Mouse (Mus musculus): ENCODE results near the gene Adcy6.

Adcy6 gene

GRCm38 (mm10) chr15:98629464-98629863, 19.6 kb upstream of the Adcy6 start:
- DNase-seq (ENCODE audit: extremely low read depth, insufficient read length, low spot score) = no peak

GRCm38 (mm10) chr15:98628589-98629254, 18.8 kb upstream of the Adcy6 start:
- DNase-seq (ENCODE audit: extremely low read depth, insufficient read length, low spot score) = no peak

GRCm38 (mm10) chr15:98626487-98627212, 16.8 kb upstream of the Adcy6 start:
- no peak for DNase-seq (ENCODE audit: extremely low read depth, insufficient read length, low spot score)

- DNase-seq (ENCODE audit: extremely low read depth, insufficient read length, low spot score) = no peak
These were observed 16.2 kb upstream of the Adcy6 start for GRCm38 (mm10) chr15:98626078-98626477.

- no peak for DNase-seq (ENCODE audit: extremely low read depth, insufficient read length, low spot score)
These were observed 13.5 kb upstream of the Adcy6 start for GRCm38 (mm10) chr15:98623361-98623821.

GRCm38 (mm10) chr15:98622721-98623120, 12.8 kb upstream of the Adcy6 start:
- no peak for DNase-seq (ENCODE audit: extremely low read depth, insufficient read length, low spot score)

GRCm38 (mm10) chr15:98622199-98622598, 12.3 kb upstream of the Adcy6 start:
- DNase-seq (ENCODE audit: extremely low read depth, insufficient read length, low spot score) = no peak

- no peak for DNase-seq (ENCODE audit: extremely low read depth, insufficient read length, low spot score)
These were observed 7.3 kb upstream of the Adcy6 start for GRCm38 (mm10) chr15:98617176-98617537.

GRCm38 (mm10) chr15:98616362-98617175, 6.7 kb upstream of the Adcy6 start:
- DNase-seq (ENCODE audit: extremely low read depth, insufficient read length, low spot score) = no peak

GRCm38 (mm10) chr15:98615751-98616150, 5.9 kb upstream of the Adcy6 start:
- DNase-seq (ENCODE audit: extremely low read depth, insufficient read length, low spot score) = no peak

GRCm38 (mm10) chr15:98614971-98615370, 5.1 kb upstream of the Adcy6 start:
- no peak for DNase-seq (ENCODE audit: extremely low read depth, insufficient read length, low spot score)

GRCm38 (mm10) chr15:98614551-98614950, 4.7 kb upstream of the Adcy6 start:
- DNase-seq (ENCODE audit: extremely low read depth, insufficient read length, low spot score) = no peak

GRCm38 (mm10) chr15:98612229-98612628, 2.4 kb upstream of the Adcy6 start:
- DNase-seq (ENCODE audit: extremely low read depth, insufficient read length, low spot score) = no peak

- no peak for DNase-seq (ENCODE audit: extremely low read depth, insufficient read length, low spot score)
These were observed 306 bp upstream of the Adcy6 start for GRCm38 (mm10) chr15:98610131-98610633.

GRCm38 (mm10) chr15:98608784-98609250, 1.1 kb downstream of the Adcy6 start:
- peak; percentile 66 for DNase-seq (ENCODE audit: extremely low read depth, insufficient read length, low spot score)

- peak; percentile 50 for DNase-seq (ENCODE audit: extremely low read depth, insufficient read length, low spot score)
These were observed 1.7 kb downstream of the Adcy6 start for GRCm38 (mm10) chr15:98608058-98608783.

GRCm38 (mm10) chr15:98607557-98607956, 2.3 kb downstream of the Adcy6 start:
- DNase-seq (ENCODE audit: extremely low read depth, insufficient read length, low spot score) = no peak

- DNase-seq (ENCODE audit: extremely low read depth, insufficient read length, low spot score) = no peak
These were observed 3.1 kb downstream of the Adcy6 start for GRCm38 (mm10) chr15:98606739-98607138.

- DNase-seq (ENCODE audit: extremely low read depth, insufficient read length, low spot score) = no peak
These were observed 3.8 kb downstream of the Adcy6 start for GRCm38 (mm10) chr15:98606051-98606536.

- no peak for DNase-seq (ENCODE audit: extremely low read depth, insufficient read length, low spot score)
These were observed 5.8 kb downstream of the Adcy6 start for GRCm38 (mm10) chr15:98604041-98604575.

Data from 3134 (cell line).